Mouse (Mus musculus) ovary, adult 18-20 months (tissue): ENCODE data around the gene Gria1.

ENCODE experiments used
- DNase-seq: peaks from one replicate; pipeline ENCODE4 v3.0.0; 2022; ENCODE audit warnings: low spot score, mixed read lengths

Gene Gria1

DNA sequence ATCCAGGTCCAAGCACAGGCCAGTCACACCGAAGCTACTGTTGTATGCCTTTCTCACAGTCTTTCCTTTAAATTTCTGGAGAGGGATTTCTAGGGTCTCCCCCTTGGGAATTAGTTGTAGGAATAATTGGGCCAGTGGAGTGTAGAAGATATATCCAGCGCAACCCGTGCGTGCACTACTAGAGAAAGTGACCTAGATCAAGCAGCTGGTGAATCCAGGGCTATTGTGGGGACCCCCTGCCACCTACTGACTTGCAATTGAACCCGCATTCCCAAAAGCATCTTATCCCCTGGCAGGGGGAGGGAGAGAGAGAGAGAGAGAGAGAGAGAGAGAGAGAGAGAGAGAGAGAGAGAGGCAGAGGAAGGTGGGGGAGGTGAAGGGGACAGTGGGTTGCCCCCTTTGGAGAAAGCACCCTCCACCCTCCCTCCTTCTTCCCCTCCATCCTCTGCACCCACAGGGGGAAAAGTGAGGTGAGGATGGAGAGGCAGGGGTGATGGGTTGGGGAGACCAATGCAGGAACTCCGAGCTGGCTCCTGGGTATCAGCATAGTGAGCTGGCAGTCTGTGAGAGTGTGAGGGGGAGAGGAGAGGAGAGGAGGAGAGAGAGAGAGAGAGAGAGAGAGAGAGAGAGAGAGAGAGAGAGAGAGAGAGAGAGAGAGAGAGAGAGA lies at the start of gene Gria1:
Gria1 (plus strand) TSS at position 364 of the 667 bp plus-strand sequence.
- no peak for DNase-seq

GRCm38 (mm10) chr11:56961751-56962150 lies 49.4 kb upstream of the Gria1 start:
- no peak for DNase-seq

DNA sequence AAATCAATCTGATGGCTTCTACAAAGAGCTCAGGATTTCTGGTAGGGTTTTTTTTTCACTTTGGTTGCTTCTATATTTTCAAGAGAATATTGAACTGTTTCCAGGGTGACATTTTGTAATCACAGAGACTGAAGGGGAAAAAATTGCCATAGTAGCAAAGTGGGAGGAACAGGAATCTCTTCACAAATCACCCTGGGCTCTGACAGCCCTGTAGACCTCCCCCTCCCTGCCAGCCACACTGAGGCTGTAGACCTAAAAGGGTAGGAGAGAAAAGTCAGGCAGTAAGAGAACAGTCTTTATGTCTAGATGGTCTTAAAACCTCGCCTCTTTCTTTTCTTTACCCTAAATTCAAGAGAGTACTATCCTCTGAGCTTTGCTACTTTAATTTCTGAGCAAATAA lies 38.4 kb upstream of the Gria1 start:
- DNase-seq = no peak

GRCm38 (mm10) chr11:56984321-56985000 lies 26.7 kb upstream of the Gria1 start:
- DNase-seq = no peak

- no peak for DNase-seq
Observed at GRCm38 (mm10) chr11:56985457-56985856, 25.7 kb upstream of the Gria1 start.

- no peak for DNase-seq
Observed at GRCm38 (mm10) chr11:56999601-57000001, 11.6 kb upstream of the Gria1 start.

DNA sequence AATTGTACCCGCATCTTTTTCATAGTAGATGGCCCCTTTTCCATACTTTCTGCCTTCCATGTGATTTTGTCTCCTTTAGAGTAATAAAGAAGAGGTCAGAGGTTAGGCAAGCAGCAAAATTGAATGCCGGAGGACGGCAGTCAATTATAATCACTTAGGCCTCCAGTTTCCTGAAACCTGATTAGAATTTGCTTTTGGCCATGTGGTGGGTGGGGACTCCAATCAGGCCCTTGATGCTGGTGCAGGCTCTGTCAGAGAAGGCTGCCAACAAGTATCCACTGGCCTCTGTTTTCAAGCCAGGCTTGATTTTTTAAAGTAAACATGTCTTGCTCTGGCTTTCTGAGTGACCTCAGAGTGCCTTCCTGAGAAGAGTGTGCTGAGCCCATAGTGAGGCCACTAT lies 6.6 kb upstream of the Gria1 start:
- no peak for DNase-seq

DNA sequence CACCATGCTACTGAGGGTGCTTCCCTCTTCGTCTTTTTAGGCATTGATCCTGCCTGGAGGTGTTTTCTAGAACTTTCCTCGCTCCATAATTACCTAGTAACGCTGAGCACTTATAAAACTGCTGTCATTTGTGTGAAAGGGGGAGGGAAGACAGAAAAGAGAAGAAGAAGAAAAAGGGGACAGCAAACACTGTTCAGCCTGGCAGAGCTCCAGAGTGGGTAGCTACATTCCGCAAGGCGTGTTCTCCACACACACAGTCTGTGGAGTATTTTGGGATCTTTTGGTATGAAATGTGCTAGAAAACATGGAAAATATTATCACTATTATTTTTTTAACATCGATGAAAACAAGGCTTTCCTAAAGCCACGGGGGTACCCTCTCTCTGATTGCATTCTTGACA lies 5.8 kb upstream of the Gria1 start:
- no peak for DNase-seq

GRCm38 (mm10) chr11:57007790-57008189 lies 3.4 kb upstream of the Gria1 start:
- no peak for DNase-seq

DNA sequence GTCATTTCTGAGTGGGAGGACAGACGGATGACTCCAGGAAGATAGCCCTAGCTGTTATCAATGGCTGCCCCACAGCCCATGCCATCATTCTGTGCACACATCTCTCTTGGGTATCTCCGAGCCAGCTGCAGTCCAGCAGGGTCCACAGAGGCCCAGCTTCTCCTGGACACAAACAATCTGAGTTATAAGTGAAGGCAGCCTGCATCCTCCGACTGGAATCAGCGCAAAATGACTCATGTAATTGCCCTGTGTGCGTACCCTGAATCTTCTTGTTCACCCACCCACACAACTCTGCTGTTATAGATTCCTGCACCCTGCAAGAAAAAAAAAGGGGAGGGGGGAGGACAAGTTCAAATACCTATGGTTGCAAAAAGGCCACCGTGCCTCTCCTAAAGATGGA lies 576 bp upstream of the Gria1 start:
- no peak for DNase-seq

DNA sequence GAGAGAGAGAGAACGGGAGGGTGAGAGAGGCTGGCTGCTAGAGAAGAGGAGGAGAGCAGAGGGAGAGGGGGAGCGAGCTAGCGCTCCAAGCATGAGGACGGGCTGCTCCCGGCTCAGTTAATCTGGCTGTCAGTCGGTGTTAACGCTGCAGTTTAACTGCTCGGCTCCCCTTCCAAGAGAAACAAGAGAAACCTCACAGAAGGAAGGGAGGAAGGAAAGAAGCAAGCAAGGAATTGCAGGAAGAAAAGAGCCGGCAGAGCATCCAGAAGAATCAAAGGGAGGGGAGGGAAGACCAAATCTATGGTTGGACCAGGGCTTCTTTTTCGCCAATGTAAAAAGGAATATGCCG lies 478 bp downstream of the Gria1 start:
- DNase-seq = no peak

GRCm38 (mm10) chr11:57012287-57012921 lies 1.2 kb downstream of the Gria1 start:
- no peak for DNase-seq

- no peak for DNase-seq
Observed at GRCm38 (mm10) chr11:57013464-57014190, 2.4 kb downstream of the Gria1 start.

DNA sequence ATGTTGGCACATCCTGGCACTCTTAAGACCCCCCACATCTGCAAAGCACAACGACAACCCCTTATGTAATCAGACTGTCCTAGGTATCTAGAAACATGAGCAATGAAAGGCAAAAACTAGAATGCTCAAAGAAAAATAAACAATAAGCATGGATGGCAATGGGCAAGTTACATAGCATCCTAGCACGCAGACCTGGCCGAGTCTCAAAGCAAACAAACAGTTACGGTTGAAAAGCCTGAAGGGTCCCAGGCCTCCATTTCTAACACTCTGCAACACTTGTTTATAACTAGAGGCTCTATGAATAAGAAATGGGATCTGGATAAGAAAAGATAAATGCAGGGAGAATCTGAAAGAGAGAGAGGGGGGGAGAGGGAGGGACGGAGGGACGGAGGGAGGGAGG lies 3.2 kb downstream of the Gria1 start:
- no peak for DNase-seq

DNA sequence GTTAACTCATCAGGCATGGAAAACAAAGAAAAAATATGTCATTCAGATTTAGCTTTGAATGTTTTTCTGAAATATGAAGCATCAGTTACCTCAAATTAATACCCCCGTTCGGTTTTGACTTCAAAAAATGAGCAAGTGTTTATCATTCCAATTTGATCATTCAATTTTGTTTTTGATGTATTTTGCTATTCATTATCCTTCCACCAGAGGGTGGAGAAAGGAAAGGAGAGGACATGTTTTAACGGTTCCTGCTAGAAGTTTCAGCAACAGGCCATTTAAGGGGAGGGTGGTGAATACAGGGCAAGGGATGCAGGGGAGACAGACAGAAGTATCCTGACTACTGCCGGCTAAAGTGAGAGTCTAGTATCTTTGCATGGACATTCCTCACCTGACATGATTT lies 7.3 kb downstream of the Gria1 start:
- DNase-seq = no peak

GRCm38 (mm10) chr11:57022400-57022799 lies 11.2 kb downstream of the Gria1 start:
- no peak for DNase-seq

GRCm38 (mm10) chr11:57030448-57030847 lies 19.3 kb downstream of the Gria1 start:
- no peak for DNase-seq

GRCm38 (mm10) chr11:57038807-57039206 lies 27.6 kb downstream of the Gria1 start:
- no peak for DNase-seq

GRCm38 (mm10) chr11:57039306-57039705 lies 28.1 kb downstream of the Gria1 start:
- no peak for DNase-seq

DNA sequence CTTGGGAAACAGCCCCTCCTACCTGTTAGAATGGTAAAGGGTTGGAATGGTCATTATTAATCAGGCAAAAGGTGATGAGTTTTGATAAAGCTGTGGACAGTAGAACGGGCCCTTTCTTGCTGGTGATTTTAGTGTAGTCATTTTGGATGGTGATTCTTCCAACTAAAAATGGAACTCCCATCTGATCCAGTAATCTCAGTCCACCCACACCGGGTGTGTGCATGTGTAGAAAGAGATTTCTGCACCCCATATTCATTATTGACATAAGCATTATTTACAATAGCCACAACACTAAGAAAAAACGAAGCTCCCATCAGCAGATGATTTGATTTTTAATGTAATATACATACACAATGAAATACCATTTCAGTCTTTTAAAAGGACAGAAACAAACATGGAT lies 30.9 kb downstream of the Gria1 start:
- no peak for DNase-seq

DNA sequence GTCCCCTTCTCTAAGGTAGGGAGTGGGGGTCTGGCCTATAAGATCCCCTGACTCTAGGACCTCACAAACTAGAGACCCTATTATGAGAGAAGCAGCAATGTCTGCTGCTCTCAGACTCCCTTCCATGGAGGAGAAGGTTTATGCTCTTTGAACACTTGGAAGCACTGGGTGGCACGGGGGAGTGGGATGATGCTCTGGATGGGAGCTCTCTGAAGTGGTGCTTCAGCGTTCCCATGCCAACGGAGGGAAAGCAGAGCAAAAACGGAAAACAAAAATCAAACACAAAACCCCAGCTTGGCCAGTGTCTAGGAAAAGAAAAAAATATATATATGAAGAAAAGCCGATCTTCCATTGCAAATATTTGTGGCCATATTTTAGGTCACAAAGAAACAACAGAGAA lies 33.0 kb downstream of the Gria1 start:
- DNase-seq = no peak

DNA sequence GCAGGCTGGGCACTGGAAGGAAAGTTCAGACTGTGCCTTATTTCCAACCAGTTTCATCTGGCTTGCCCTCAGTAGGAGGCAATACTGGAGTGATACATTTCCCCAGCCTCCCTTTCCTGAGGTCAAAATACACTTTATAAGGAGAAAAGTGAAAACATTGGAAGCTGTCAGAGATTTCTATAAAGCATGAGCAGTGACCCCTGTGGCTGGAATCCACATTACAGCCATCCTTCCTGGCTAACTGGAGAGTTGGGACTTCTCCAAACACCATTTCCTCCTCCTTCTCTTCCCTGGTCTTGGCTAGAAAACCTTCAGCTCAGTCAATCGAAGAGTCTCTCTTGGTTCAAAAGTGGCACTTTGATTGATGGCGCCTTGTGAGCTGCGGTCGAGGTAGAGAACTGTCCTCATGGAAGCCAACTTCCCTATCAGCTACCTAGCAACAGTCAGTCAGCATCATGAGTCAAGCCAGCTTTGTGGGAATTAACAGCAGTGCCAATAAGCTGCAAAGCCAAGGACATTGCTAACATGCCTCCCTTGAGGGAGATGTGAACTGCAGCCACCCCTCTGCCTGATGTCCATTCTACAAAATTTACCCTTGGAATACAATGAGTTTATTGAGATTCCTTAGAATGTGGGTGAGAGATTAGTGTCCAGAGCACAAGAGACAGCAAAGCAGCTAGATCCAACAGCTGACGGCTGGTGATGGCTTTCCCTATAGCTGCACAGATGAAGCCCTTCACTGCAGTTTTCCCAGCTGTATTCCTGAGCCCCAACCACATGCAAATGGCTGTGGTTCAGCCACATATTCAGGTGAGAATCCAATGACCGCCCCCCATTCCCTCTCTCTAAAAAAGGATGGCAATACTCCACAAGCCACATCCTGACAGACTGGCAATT lies 40.7 kb downstream of the Gria1 start:
- DNase-seq = no peak
